Mouse (Mus musculus) kidney, adult 9 months (tissue): ENCODE measurements at regions not wholly inside any gene's neighbourhood (a gene's known extent, or its start where the extent isn't known, plus 50 kb on each side); places are given as distances from the start of the nearest gene placed in this dataset.

Experiments
- DNase-seq: peaks from one replicate; pipeline ENCODE4 v3.0.0; 2022

- DNase-seq = no peak
Observed at GRCm38 (mm10) chr15:72101730-72102129, 1732.6 kb upstream of the Gm6569 start.

GRCm38 (mm10) chr15:72105830-72106413, 1728.4 kb upstream of the Gm6569 start:
- no peak for DNase-seq

GRCm38 (mm10) chr15:72110520-72110919, 1723.8 kb upstream of the Gm6569 start:
- DNase-seq = no peak

- no peak for DNase-seq
Observed at GRCm38 (mm10) chr15:72116772-72117171, 1717.6 kb upstream of the Gm6569 start.

GRCm38 (mm10) chr15:72134226-72134625, 1700.1 kb upstream of the Gm6569 start:
- no peak for DNase-seq

- no peak for DNase-seq
Observed at GRCm38 (mm10) chr15:72135992-72136617, 1698.3 kb upstream of the Gm6569 start.

GRCm38 (mm10) chr15:72140122-72140521, 1694.2 kb upstream of the Gm6569 start:
- DNase-seq = no peak

GRCm38 (mm10) chr15:72150581-72150980, 1683.8 kb upstream of the Gm6569 start:
- DNase-seq = no peak

GRCm38 (mm10) chr15:72158505-72158904, 1675.9 kb upstream of the Gm6569 start:
- no peak for DNase-seq

GRCm38 (mm10) chr15:72200861-72201260, 1633.5 kb upstream of the Gm6569 start:
- DNase-seq = peak; percentile 12

- peak; percentile 6 for DNase-seq
Observed at GRCm38 (mm10) chr15:72201791-72202190, 1632.6 kb upstream of the Gm6569 start.

GRCm38 (mm10) chr15:72205240-72205799, 1629.0 kb upstream of the Gm6569 start:
- DNase-seq = no peak

- peak; percentile 56 for DNase-seq
Observed at GRCm38 (mm10) chr15:72205950-72206349, 1628.4 kb upstream of the Gm6569 start.

GRCm38 (mm10) chr15:72207589-72207988, 1626.8 kb upstream of the Gm6569 start:
- DNase-seq = no peak

- DNase-seq = no peak
Observed at GRCm38 (mm10) chr15:72208076-72208475, 1626.3 kb upstream of the Gm6569 start.

- no peak for DNase-seq
Observed at GRCm38 (mm10) chr15:72208973-72209372, 1625.4 kb upstream of the Gm6569 start.

- peak; percentile 34 for DNase-seq
Observed at GRCm38 (mm10) chr15:72217731-72218130, 1616.6 kb upstream of the Gm6569 start.

- no peak for DNase-seq
Observed at GRCm38 (mm10) chr15:72219985-72220384, 1614.4 kb upstream of the Gm6569 start.

GRCm38 (mm10) chr15:72220786-72221185, 1613.6 kb upstream of the Gm6569 start:
- DNase-seq = no peak

GRCm38 (mm10) chr15:72232355-72232754, 1602.0 kb upstream of the Gm6569 start:
- DNase-seq = peak; percentile 4

- DNase-seq = no peak
Observed at GRCm38 (mm10) chr15:72264619-72265018, 1569.7 kb upstream of the Gm6569 start.

- DNase-seq = no peak
Observed at GRCm38 (mm10) chr15:72283846-72284245, 1550.5 kb upstream of the Gm6569 start.

- no peak for DNase-seq
Observed at GRCm38 (mm10) chr15:72296648-72297047, 1537.7 kb upstream of the Gm6569 start.

GRCm38 (mm10) chr15:72312417-72312816, 1521.9 kb upstream of the Gm6569 start:
- DNase-seq = no peak

- DNase-seq = no peak
Observed at GRCm38 (mm10) chr15:72321528-72321927, 1512.8 kb upstream of the Gm6569 start.
